Mouse (Mus musculus) embryonic fibroblast, embryonic 13.5 days (primary cell): ENCODE measurements around the gene Myadm.

Experiments
- CTCF ChIP-seq: IDR thresholded peaks from 2 replicates; pipeline ENCODE4 v1.5.1; 2011; ENCODE audit warnings: mild to moderate bottlenecking, control low read depth, low read length, moderate library complexity, borderline replicate concordance; ENCODE audit not compliant: insufficient read depth
- POLR2A ChIP-seq: IDR thresholded peaks from 2 replicates; pipeline ENCODE4 v1.6.1; 2011; ENCODE audit warnings: low read depth, mild to moderate bottlenecking, control low read depth, low read length, moderate library complexity

GRCm38 (mm10) chr7:3343861-3344260 is 55.0 kb downstream of the Myadm start:
- TF ChIP-seq POLR2A: no peak
- TF ChIP-seq CTCF: no peak
